Mouse (Mus musculus) neural tube, embryonic 13.5 days (tissue): ENCODE measurements at regions not wholly inside any gene's neighbourhood (a gene's known extent, or its start where the extent isn't known, plus 50 kb on each side); places are given as distances from the start of the nearest gene placed in this dataset.

Source experiments
- ATAC-seq: fragments of 200-750 bp; cut with Nextera tagmentation; 2 replicates; pipeline ENCODE4 v1.8.0; 2017; ENCODE audit warnings: low read depth, mild to moderate bottlenecking, moderate TSS enrichment, moderate library complexity
- H3K27ac ChIP-seq: fragments of 300-500 bp; sonication (generic); replicated peaks from 2 replicates; pipeline ENCODE4 v1.5.1; 2015; ENCODE audit warnings: moderate library complexity, mild to moderate bottlenecking, inconsistent platforms
- H3K27me3 ChIP-seq: fragments of 300-500 bp; sonication (generic); 2 replicates; pipeline ENCODE4 v1.6.1; 2015; ENCODE audit warnings: mild to moderate bottlenecking, inconsistent platforms
- H3K36me3 ChIP-seq: fragments of 300-500 bp; sonication (generic); 2 replicates; pipeline ENCODE4 v1.6.1; 2015; ENCODE audit warnings: mild to moderate bottlenecking, inconsistent platforms
- H3K4me1 ChIP-seq: fragments of 300-500 bp; sonication (generic); replicated peaks from 2 replicates; pipeline ENCODE4 v1.6.1; 2015; ENCODE audit warnings: inconsistent platforms
- H3K4me2 ChIP-seq: fragments of 300-500 bp; sonication (generic); 2 replicates; pipeline ENCODE4 v1.6.1; 2015; ENCODE audit warnings: inconsistent platforms, mild to moderate bottlenecking, moderate library complexity
- H3K4me3 ChIP-seq: fragments of 300-500 bp; sonication (generic); 2 replicates; pipeline ENCODE4 v1.5.1; 2015; ENCODE audit warnings: mild to moderate bottlenecking, inconsistent platforms
- H3K9ac ChIP-seq: fragments of 300-500 bp; sonication (generic); 2 replicates; pipeline ENCODE4 v1.6.1; 2015; ENCODE audit warnings: moderate library complexity, mild to moderate bottlenecking, inconsistent platforms
- H3K9me3 ChIP-seq: fragments of 300-500 bp; sonication (generic); 2 replicates; pipeline ENCODE4 v1.6.1; 2016; ENCODE audit warnings: inconsistent platforms
- WGBS: fragments of 180-500 bp; shearing (Covaris S2); methylation state at CpG from one replicate; pipeline ENCODE4 v1.1.7; 2015; 5-methylcytosine and 5-hydroxymethylcytosine counted together

DNA sequence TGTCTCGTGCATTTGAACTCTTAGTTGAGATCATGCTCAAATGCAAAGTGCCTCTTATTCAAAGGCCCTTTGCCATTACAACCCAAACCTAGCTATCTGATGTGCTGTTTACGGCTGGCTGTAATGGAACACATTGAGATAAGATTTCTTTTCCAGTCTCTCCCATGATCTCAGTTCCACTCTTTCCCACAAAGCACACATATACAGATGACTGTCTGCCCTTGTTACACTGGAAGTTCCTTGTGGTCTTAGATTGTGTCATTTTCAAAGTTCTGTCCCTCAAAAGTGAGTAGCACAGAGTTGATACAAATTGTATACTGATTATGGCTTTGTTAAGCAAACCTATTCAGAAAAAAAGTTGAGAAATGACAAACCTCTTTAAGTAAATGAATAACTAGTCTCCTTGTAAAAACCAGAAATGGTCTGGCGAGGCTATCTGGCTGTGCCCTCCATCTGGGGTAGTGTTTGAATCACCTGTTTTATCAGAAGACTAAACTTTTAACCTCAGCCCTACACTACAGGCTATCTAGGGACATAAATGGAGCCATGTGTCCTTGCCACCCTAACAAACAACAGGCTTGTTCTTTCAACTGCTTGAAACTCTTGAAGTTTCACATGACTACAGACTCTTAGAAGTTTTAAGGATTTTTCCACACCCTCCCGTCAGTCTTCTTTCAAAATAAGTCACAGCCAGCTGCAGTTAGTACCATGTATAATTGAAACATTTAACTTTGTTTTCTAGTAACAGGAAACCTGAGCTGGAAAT lies 384.0 kb downstream of the Atp6ap1l start:
- H3K9ac ChIP-seq = no peak overlapping the region
- no peak overlapping the region for H3K4me3 ChIP-seq
- WGBS = 75% methylated on average over 4 of the region's 4 CpGs
- H3K4me1 ChIP-seq = no peaks in the 10 kb centered on the region
- H3K27me3 ChIP-seq = no peaks in the 10 kb centered on the region
- ATAC-seq = no peak
- H3K9me3 ChIP-seq = no peaks in the 10 kb centered on the region
- no peak overlapping the region for H3K27ac ChIP-seq
- H3K4me2 ChIP-seq = no peak overlapping the region
- H3K36me3 ChIP-seq = no peaks in the 10 kb centered on the region

DNA sequence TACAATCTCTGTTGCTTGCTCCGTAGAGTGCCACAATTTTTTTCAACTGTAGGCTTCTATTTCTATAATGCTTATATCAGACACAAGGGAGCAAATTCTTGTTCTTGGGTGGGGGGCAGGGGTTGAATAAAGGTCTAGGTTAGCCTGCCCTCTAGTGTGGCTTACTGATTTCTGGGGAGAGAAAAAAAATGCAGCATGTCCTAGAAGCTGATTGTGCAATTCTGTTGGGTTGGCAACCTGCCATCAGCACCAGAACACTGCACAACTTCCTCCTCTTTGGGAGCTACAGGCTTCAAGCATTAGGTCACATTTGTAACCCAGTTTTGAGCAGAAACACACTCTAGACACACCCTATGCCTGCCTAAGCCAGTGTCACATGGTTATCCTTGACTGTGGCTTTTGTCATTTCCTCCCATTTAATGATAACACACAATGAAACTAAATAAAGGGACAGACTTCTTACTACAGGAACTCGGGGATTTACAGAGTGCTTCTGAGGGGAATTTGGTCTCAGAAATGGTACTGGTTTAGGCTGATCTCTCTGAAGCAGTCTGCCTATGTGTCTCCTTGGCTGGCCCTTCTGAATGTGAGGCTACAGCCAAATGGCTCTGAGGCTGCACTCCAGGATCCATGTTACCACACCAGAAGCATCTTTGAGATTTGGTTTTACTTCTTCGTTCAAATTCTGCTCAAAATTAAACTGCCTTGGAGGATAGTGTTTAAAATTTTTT lies 389.2 kb downstream of the Atp6ap1l start:
- Histone ChIP-seq H3K9me3 (no peaks in the 10 kb centered on the region), H3K4me1 (no peaks in the 10 kb centered on the region), H3K27me3 (no peaks in the 10 kb centered on the region), H3K27ac (0 out of 2 replicates have a peak overlapping the region, but pooled peaks have one; percentile 40), H3K9ac (no peak overlapping the region), H3K36me3 (no peaks in the 10 kb centered on the region), H3K4me3 (no peak overlapping the region), H3K4me2 (no peak overlapping the region)
- 66% methylated on average over 3 of the region's 3 CpGs for WGBS
- peak; percentile 53 for ATAC-seq

DNA sequence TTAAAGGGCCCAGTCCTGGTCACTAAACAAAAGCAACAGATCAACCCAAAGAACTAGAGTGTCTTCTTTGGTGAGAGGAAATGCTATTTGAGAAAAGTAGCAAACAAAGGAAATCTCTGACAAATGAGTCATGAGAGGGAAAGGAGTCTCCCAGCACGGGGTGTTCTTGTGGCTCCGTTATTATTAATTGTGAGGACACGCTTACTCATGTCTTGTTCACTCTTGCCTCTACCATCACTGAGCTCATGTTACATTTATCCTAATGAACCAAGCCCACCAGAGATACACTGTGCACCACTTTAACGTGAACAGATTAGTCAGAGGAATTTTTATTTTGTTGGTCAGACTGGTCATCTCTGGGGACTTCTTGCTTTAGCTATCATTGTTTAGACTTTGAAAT lies 391.3 kb downstream of the Atp6ap1l start:
- no peaks in the 10 kb centered on the region for H3K36me3 ChIP-seq
- 79% methylated on average over 4 of the region's 4 CpGs for WGBS
- H3K27ac ChIP-seq = no peak overlapping the region
- no peak overlapping the region for H3K4me3 ChIP-seq
- H3K9ac ChIP-seq = no peak overlapping the region
- H3K9me3 ChIP-seq = no peaks in the 10 kb centered on the region
- no peak for ATAC-seq
- H3K27me3 ChIP-seq = no peaks in the 10 kb centered on the region
- H3K4me1 ChIP-seq = no peaks in the 10 kb centered on the region
- no peak overlapping the region for H3K4me2 ChIP-seq

DNA sequence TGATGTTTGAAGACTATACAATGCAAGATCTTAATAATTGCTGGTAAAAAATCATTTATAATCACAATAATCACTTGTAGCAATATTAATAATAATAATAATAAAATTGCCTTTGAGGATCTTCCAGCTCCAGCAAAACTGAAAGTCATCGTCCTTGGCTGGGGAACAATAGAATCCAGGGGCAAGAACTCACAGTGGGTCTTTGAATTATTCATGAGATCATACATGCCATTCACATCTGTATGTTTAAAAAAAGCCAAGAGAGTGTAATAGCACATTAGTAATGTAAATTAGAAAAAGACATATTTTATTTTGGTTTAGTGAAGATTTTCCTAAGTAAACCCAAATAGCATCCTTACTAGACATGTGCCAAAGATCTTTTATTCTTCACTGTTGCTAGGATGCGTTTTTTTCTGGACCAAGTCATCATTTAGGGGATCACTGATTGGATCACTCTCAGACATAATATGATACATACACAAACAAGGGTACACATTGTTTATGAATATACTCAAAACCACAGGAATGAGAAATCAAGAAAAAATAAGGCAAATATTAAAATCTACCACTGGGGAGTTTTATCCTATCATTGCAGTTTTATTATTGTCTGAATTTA lies 392.3 kb downstream of the Atp6ap1l start:
- H3K4me2 ChIP-seq = no peak overlapping the region
- H3K9me3 ChIP-seq = no peaks in the 10 kb centered on the region
- 55% methylated on average over 2 of the region's 2 CpGs for WGBS
- no peak overlapping the region for H3K9ac ChIP-seq
- H3K4me3 ChIP-seq = no peak overlapping the region
- H3K27ac ChIP-seq = no peak overlapping the region
- H3K27me3 ChIP-seq = no peaks in the 10 kb centered on the region
- H3K36me3 ChIP-seq = no peaks in the 10 kb centered on the region
- H3K4me1 ChIP-seq = no peaks in the 10 kb centered on the region
- no peak for ATAC-seq

- Histone ChIP-seq H3K27ac (no peak overlapping the region), H3K36me3 (no peaks in the 10 kb centered on the region), H3K9me3 (no peaks in the 10 kb centered on the region), H3K4me1 (no peaks in the 10 kb centered on the region), H3K9ac (no peak overlapping the region), H3K27me3 (no peaks in the 10 kb centered on the region), H3K4me2 (no peak overlapping the region), H3K4me3 (no peak overlapping the region)
- no peak for ATAC-seq
- WGBS = 64% methylated on average over 6 of the region's 6 CpGs
Observed at GRCm38 (mm10) chr13:90510479-90510878, 394.7 kb downstream of the Atp6ap1l start.

DNA sequence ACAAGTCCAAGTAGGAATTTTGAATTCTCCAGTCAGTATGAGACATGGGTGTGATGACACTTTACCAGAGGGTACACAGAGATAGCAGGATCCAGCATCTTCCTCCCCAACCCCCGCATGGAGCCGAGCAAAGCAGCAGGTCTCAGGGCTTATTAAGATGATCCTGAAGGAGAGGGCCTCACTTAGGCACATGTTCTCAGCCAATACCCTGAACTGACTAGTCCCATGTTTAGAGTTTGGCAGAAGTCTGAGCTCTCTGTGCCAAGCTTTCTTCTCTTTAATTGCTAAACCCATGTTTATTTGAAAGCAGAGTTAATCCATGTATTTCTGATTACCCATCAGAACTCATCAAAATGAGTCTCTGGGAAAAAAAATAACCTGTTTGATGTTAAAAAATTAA lies 402.0 kb downstream of the Atp6ap1l start:
- WGBS = 92% methylated on average over 2 of the region's 2 CpGs
- H3K27ac ChIP-seq = no peak overlapping the region
- H3K9ac ChIP-seq = no peak overlapping the region
- H3K9me3 ChIP-seq = no peaks in the 10 kb centered on the region
- H3K4me2 ChIP-seq = no peak overlapping the region
- H3K27me3 ChIP-seq = no peaks in the 10 kb centered on the region
- no peaks in the 10 kb centered on the region for H3K36me3 ChIP-seq
- H3K4me3 ChIP-seq = no peak overlapping the region
- no peaks in the 10 kb centered on the region for H3K4me1 ChIP-seq
- ATAC-seq = no peak

GRCm38 (mm10) chr13:90502141-90502540 lies 403.0 kb downstream of the Atp6ap1l start:
- Histone ChIP-seq H3K27me3 (no peaks in the 10 kb centered on the region), H3K9me3 (no peaks in the 10 kb centered on the region), H3K4me1 (no peaks in the 10 kb centered on the region), H3K4me3 (no peak overlapping the region), H3K36me3 (no peaks in the 10 kb centered on the region), H3K4me2 (no peak overlapping the region), H3K27ac (no peak overlapping the region), H3K9ac (no peak overlapping the region)
- no peak for ATAC-seq
- WGBS = 91% methylated on average over 1 of the region's 1 CpGs

- Histone ChIP-seq H3K27ac (no peak overlapping the region), H3K36me3 (no peaks in the 10 kb centered on the region), H3K27me3 (no peaks in the 10 kb centered on the region), H3K4me3 (no peak overlapping the region), H3K4me2 (no peak overlapping the region), H3K9ac (no peak overlapping the region), H3K4me1 (no peaks in the 10 kb centered on the region), H3K9me3 (no peaks in the 10 kb centered on the region)
- no peak for ATAC-seq
- 85% methylated on average over 3 of the region's 3 CpGs for WGBS
Observed at GRCm38 (mm10) chr13:90498978-90499377, 406.2 kb downstream of the Atp6ap1l start.

DNA sequence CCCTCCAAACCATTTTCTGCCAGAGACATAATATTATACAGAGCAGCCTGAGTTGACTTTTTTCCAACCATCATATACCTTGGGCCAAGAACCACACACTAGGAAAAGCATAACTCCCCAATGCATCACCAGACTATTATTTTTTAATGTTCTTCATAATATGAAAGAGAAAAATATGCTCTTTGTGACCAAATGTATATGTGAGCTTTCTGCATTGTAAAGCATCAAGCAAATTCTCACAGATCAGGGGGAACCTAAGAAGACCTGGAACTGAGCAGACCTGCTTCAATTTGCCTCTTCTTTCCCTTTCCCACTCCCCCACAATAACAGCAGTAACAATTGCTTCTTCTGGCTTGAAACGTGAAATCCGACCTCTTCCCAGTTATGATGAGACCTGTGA lies 407.6 kb downstream of the Atp6ap1l start:
- Histone ChIP-seq H3K9ac (no peak overlapping the region), H3K27me3 (no peaks in the 10 kb centered on the region), H3K4me2 (no peak overlapping the region), H3K4me1 (no peaks in the 10 kb centered on the region), H3K9me3 (no peaks in the 10 kb centered on the region), H3K4me3 (no peak overlapping the region), H3K27ac (no peak overlapping the region), H3K36me3 (no peaks in the 10 kb centered on the region)
- no peak for ATAC-seq
- 58% methylated on average over 2 of the region's 2 CpGs for WGBS

- Histone ChIP-seq H3K9ac (no peak overlapping the region), H3K36me3 (no peaks in the 10 kb centered on the region), H3K9me3 (no peaks in the 10 kb centered on the region), H3K27me3 (no peaks in the 10 kb centered on the region), H3K27ac (no peak overlapping the region), H3K4me3 (no peak overlapping the region), H3K4me1 (0 out of 2 replicates have a peak, but pooled peaks cover 7% of the 10 kb centered on the region), H3K4me2 (no peak overlapping the region)
- no peak for ATAC-seq
- WGBS = 47% methylated on average over 1 of the region's 1 CpGs
Observed at GRCm38 (mm10) chr13:90493696-90494095, 404.3 kb upstream of the Xrcc4 start.

- WGBS = 29% methylated on average over 8 of the region's 8 CpGs
- Histone ChIP-seq H3K27me3 (no peaks in the 10 kb centered on the region), H3K9ac (no peak overlapping the region), H3K4me1 (0 out of 2 replicates have a peak, but pooled peaks cover 7% of the 10 kb centered on the region), H3K27ac (no peak overlapping the region), H3K4me3 (no peak overlapping the region), H3K36me3 (no peaks in the 10 kb centered on the region), H3K4me2 (no peak overlapping the region), H3K9me3 (no peaks in the 10 kb centered on the region)
- no peak for ATAC-seq
Observed at GRCm38 (mm10) chr13:90490991-90491951, 401.9 kb upstream of the Xrcc4 start.
